Mouse (Mus musculus) liver, embryonic 14.5 days (tissue): ENCODE results near the gene Gm49776. TPM values are rescaled to one million over a fixed set of nuclear protein-coding genes. Genes with fewer than 3 reads are reported as not detected.
A peak's percentile ranks its signal among the peaks of the same experiment; 100 is the strongest.

ENCODE experiments used
- ATAC-seq: fragments of 200-750 bp; cut with Nextera tagmentation; 2 replicates; pipeline ENCODE4 v1.8.0; 2017; ENCODE audit warnings: moderate number of reproducible peaks, mild to moderate bottlenecking, moderate library complexity; ENCODE audit not compliant: insufficient read depth
- DNase-seq, 3 experiments: peaks; one replicate each; pipeline ENCODE4 v3.0.0-alpha.2; 2012 to 2013; ENCODE audit warnings: low read depth in 3 of 3, low spot score in 3 of 3
- H3K27ac ChIP-seq: fragments of 300-500 bp; sonication (generic); 2 replicates; pipeline ENCODE4 v1.5.1; 2014; ENCODE audit warnings: moderate library complexity, mild to moderate bottlenecking, control low read depth, inconsistent platforms
- H3K27me3 ChIP-seq: fragments of 300-500 bp; sonication (generic); 2 replicates; pipeline ENCODE4 v1.6.1; 2014; ENCODE audit warnings: mild to moderate bottlenecking, low read length, moderate library complexity; ENCODE audit not compliant: control insufficient read depth, insufficient read depth
- H3K36me3 ChIP-seq: fragments of 300-500 bp; sonication (generic); replicated peaks from 2 replicates; pipeline ENCODE4 v1.6.1; 2014; ENCODE audit warnings: low read depth; ENCODE audit not compliant: control insufficient read depth, insufficient read depth
- H3K4me1 ChIP-seq, 2 experiments: fragments of 200-500 bp in 1 of 2; fragments of 300-500 bp in 1 of 2; sonication (generic) in 1 of 2; replicated peaks; 2 replicates each; pipeline ENCODE4 v1.6.1; 2012 to 2014; ENCODE audit warnings: antibody characterized with exemption in 1 of 2, inconsistent platforms in 1 of 2, low read length in 1 of 2; ENCODE audit not compliant: control insufficient read depth in 2 of 2, insufficient read depth in 2 of 2
- H3K4me2 ChIP-seq: fragments of 300-500 bp; sonication (generic); 2 replicates; pipeline ENCODE4 v1.6.1; 2014; ENCODE audit warnings: low read depth, mild to moderate bottlenecking, control low read depth, moderate library complexity
- H3K4me3 ChIP-seq, 2 experiments: fragments of 200-500 bp in 1 of 2; fragments of 300-500 bp in 1 of 2; sonication (generic) in 1 of 2; 2 replicates each; pipeline ENCODE4 v1.5.1; 2012 to 2014; ENCODE audit warnings: low read depth in 2 of 2, low read length in 2 of 2, mild to moderate bottlenecking in 2 of 2, control low read depth in 1 of 2, inconsistent platforms in 1 of 2, moderate library complexity in 1 of 2; ENCODE audit not compliant: insufficient read depth in 1 of 2
- H3K9ac ChIP-seq: fragments of 300-500 bp; sonication (generic); replicated peaks from 2 replicates; pipeline ENCODE4 v1.6.1; 2014; ENCODE audit warnings: mild to moderate bottlenecking, control low read depth, moderate library complexity
- H3K9me3 ChIP-seq: fragments of 300-500 bp; sonication (generic); 2 replicates; pipeline ENCODE4 v1.6.1; 2016; ENCODE audit warnings: low read length, mixed read lengths; ENCODE audit not compliant: control insufficient read depth
- CTCF ChIP-seq: IDR thresholded peaks from 2 replicates; pipeline ENCODE4 v1.5.1; 2016; ENCODE audit warnings: antibody characterized with exemption, low read depth, control low read depth
- EP300 ChIP-seq: IDR thresholded peaks from 2 replicates; pipeline ENCODE4 v1.6.1; 2016; ENCODE audit warnings: antibody characterized with exemption, low read depth
- WGBS: fragments of 180-500 bp; shearing (Covaris S2); extraction: QIAGEN DNeasy Blood & Tissue Kit; methylation state at CpG from one replicate; pipeline ENCODE4 v1.1.7; 2014; ENCODE audit not compliant: insufficient replicate concordance; 5-methylcytosine and 5-hydroxymethylcytosine counted together
- polyA plus RNA-seq, 2 experiments: library from polyadenylated mRNA; depleted of rRNA in 1 of 2; stranded (reverse) in 1 of 2; unstranded in 1 of 2; fragments of >200 nt; fragmentation: Nextera tagmentation in 1 of 2; extraction: Ambion mirVana in 1 of 2; gene quantifications; 2 replicates each; pipeline versions ENCODE4 v1.2.1 to v1.2.3; 2012 to 2014

Gene Gm49776
- polyA plus RNA-seq, 2 experiments, result 0.18 to 1.3 TPM

DNA sequence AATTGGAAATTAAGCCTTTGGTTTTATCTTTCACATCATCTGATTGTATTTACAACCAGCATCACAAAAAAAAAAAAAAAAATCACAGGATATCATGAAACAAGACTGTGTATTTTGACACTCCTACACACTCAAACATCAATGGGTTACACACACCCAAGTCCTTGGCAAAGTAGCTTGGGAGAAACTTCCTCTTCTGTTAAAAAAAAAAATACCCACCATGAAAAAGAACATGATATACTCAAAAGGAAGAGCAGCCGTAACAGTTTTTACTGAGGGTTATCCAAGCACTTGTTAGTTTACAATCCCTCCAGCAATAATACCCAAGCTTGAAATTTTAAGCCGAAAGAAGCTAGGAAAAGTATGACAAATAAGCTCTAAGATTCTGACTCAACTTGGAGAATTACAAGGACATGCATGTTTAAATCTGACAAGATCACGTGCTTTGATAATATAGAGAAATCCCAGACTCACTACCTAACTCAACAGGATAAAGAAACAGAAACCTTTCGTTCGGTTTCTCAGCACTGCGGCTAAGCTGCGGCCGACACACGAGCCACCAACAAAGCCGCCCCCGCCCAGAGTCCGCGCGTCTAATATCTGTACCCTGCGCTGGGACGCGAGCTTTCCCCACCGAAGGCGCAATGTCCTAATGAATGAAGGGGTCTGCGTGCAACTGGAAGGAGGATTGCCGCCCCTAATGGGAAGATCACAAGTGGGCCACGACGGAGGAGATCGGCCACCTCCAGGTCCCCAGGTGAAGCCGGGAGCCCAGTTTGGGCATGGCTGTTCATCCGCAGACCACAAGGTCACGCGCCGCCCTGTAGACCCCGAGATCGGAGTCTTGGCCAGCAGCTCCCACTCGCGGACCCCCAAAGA lies 10.4 kb downstream of the Gm49776 start:
- peak in 1 of 3 experiments; percentile 27 for DNase-seq
- peaks cover 8 to 20% of the 10 kb centered on the region in 2 experiments for H3K4me1 ChIP-seq
- peak overlapping the region; percentile 92 for H3K4me2 ChIP-seq
- H3K9ac ChIP-seq, result peak overlapping the region; percentile 89
- H3K4me3 ChIP-seq, result peak overlapping the region; percentile 80 to 99
- peaks cover 71% of the 10 kb centered on the region for H3K36me3 ChIP-seq
- no peak for ATAC-seq
- H3K27ac ChIP-seq, result peak overlapping the region; percentile 54
- H3K9me3 ChIP-seq, result no peaks in the 10 kb centered on the region
- WGBS, result under 1% methylated on average over 33 of the region's 33 CpGs
- TF ChIP-seq CTCF (no peak; the same call in 1 of the 2 replicates), EP300 (no peak)
- no peaks in the 10 kb centered on the region for H3K27me3 ChIP-seq

- Histone ChIP-seq H3K27me3 (no peaks in the 10 kb centered on the region), H3K27ac (no peak overlapping the region), H3K4me2 (no peak overlapping the region), H3K9me3 (no peaks in the 10 kb centered on the region), H3K4me3 (no peak overlapping the region), H3K36me3 (peaks cover 82% of the 10 kb centered on the region), H3K9ac (no peak overlapping the region), H3K4me1 (peaks cover 1 to 7% of the 10 kb centered on the region in 2 experiments)
- TF ChIP-seq EP300 (no peak), CTCF (no peak)
- WGBS, result 82% methylated on average over 10 of the region's 10 CpGs
- no peak for DNase-seq
- ATAC-seq, result no peak
Observed at GRCm38 (mm10) chr16:18241581-18241980, 16.5 kb downstream of the Gm49776 start.

DNA sequence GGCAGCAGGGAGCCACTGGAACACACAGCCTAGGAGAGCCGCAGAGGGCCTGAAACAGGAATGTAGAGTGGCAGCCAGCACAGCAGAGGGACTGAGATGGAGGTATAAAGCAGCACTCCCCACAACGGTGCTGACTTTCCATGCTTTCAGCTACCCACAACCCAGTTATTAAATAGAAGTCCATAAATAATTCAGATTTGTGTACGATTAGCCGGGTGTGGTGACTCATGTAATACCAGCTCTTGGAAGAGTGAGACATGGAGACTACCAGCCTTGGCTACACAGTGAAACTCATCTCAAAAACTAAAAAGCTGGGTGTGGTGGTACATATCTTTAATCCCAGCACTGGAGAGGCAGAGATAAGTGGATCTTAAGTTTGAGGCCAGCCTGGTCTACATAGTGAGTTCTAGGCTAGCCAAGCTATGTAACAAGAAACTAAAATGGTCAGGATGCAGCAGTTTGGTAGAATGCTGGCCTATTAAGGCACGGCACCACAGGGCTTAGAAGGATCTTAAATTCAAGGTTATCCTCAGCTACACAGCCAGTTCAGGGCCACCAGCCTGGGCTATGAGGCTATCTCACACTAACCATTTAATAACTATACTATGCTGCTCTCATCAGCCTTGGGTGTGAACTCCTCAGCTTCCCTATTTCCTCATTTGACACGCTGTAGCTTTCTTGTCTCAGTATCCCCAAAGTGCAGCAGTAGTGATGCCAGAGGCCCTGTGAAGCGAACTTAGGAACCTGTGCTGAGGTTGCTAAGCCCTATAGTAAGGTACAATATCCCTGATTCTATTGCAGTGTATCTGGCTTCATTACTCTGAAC lies 21.2 kb downstream of the Gm49776 start:
- Histone ChIP-seq H3K27ac (no peak overlapping the region), H3K4me1 (peaks cover 3 to 15% of the 10 kb centered on the region in 2 experiments; a peak in 3 of 4 replicates), H3K27me3 (peaks cover 24% of the 10 kb centered on the region), H3K9me3 (no peaks in the 10 kb centered on the region), H3K4me3 (no peak overlapping the region), H3K9ac (no peak overlapping the region), H3K36me3 (peaks cover 36% of the 10 kb centered on the region), H3K4me2 (no peak overlapping the region)
- 63% methylated on average over 7 of the region's 7 CpGs for WGBS
- TF ChIP-seq EP300 (no peak), CTCF (no peak)
- DNase-seq, result no peak
- peak; percentile 43; the same call in 1 of the 2 replicates for ATAC-seq

GRCm38 (mm10) chr16:18235389-18236065 lies 22.6 kb downstream of the Gm49776 start:
- Histone ChIP-seq H3K4me2 (peak overlapping the region; percentile 70), H3K27me3 (peaks cover 24% of the 10 kb centered on the region), H3K36me3 (peaks cover 22% of the 10 kb centered on the region), H3K4me3 (peak overlapping the region; percentile 47 to 65), H3K9ac (no peak overlapping the region), H3K4me1 (peaks cover 3 to 15% of the 10 kb centered on the region in 2 experiments; a peak in 3 of 4 replicates), H3K27ac (no peak overlapping the region), H3K9me3 (no peaks in the 10 kb centered on the region)
- TF ChIP-seq CTCF (no peak), EP300 (no peak)
- DNase-seq, result no peak
- 9% methylated on average over 19 of the region's 19 CpGs for WGBS
- peak; percentile 14; the same call in 1 of the 2 replicates for ATAC-seq
